Mouse (Mus musculus) kidney, embryonic 16.5 days (tissue): ENCODE measurements around the gene Nelfb. TPM values are rescaled to one million over a fixed set of nuclear protein-coding genes. Genes with fewer than 3 reads are reported as not detected.

ENCODE experiments used
- ATAC-seq: fragments of 200-750 bp; cut with Nextera tagmentation; 2 replicates; pipeline ENCODE4 v1.8.0; 2017; ENCODE audit warnings: moderate TSS enrichment; ENCODE audit not compliant: low FRiP score, low TSS enrichment
- H3K27ac ChIP-seq: fragments of 300-500 bp; sonication (generic); 2 replicates; pipeline ENCODE4 v1.5.1; 2014; ENCODE audit warnings: low read length
- H3K27me3 ChIP-seq: fragments of 300-500 bp; sonication (generic); 2 replicates; pipeline ENCODE4 v1.6.1; 2014; ENCODE audit warnings: low read length, control low read depth, mixed read lengths; ENCODE audit not compliant: insufficient read depth
- H3K36me3 ChIP-seq: fragments of 300-500 bp; sonication (generic); 2 replicates; pipeline ENCODE4 v1.6.1; 2014; ENCODE audit warnings: low read length, control low read depth, mixed read lengths; ENCODE audit not compliant: insufficient read depth
- H3K4me1 ChIP-seq: fragments of 300-500 bp; sonication (generic); 2 replicates; pipeline ENCODE4 v1.6.1; 2014; ENCODE audit warnings: low read length, control low read depth, mixed read lengths; ENCODE audit not compliant: insufficient read depth
- H3K4me2 ChIP-seq: fragments of 300-500 bp; sonication (generic); replicated peaks from 2 replicates; pipeline ENCODE4 v1.6.1; 2014; ENCODE audit warnings: low read depth, low read length
- H3K4me3 ChIP-seq: fragments of 300-500 bp; sonication (generic); 2 replicates; pipeline ENCODE4 v1.5.1; 2014; ENCODE audit warnings: mild to moderate bottlenecking, low read length
- H3K9ac ChIP-seq: fragments of 300-500 bp; sonication (generic); replicated peaks from 2 replicates; pipeline ENCODE4 v1.6.1; 2014; ENCODE audit warnings: low read length
- H3K9me3 ChIP-seq: fragments of 300-500 bp; sonication (generic); 2 replicates; pipeline ENCODE4 v1.6.1; 2016; ENCODE audit warnings: low read length, control low read depth
- WGBS: fragments of 180-500 bp; shearing (Covaris S2); extraction: QIAGEN DNeasy Blood & Tissue Kit; methylation state at CpG from one replicate; pipeline ENCODE4 v1.1.7; 2014; 5-methylcytosine and 5-hydroxymethylcytosine counted together
- polyA plus RNA-seq: library from polyadenylated mRNA; unstranded; fragments of >200 nt; fragmentation: Nextera tagmentation; extraction: Ambion mirVana; gene quantifications from 2 replicates; pipeline ENCODE4 v1.2.1, GENCODE M21; 2015

The Nelfb gene
- polyA plus RNA-seq, 1 experiment from 2014 or later: 138 TPM

DNA sequence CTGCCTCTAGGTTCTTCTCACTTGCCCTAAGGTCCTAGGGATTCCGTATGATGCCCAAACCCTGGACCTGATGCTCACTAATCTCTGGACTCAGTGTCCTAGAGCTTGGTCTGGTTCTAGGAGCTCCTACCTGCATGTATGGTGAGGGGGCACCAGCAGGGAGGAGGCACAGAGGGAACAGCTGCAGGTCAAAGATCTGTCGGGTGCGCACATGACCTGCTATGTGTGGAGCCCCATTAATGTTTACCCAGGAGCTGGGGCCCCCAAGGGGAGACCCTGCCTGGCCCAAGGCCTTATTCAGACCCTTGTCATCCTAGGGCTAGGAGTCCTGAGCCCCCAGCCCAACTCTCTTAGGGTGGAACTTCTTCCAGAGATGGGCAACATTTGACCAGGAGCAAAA, 22.8 kb upstream of the Nelfb start, which contains the start of gene Slc34a3:
Gene Slc34a3, minus strand, starts transcription at position 315 of the 400 bp plus-strand sequence.
- 74% methylated on average over 3 of the region's 3 CpGs for WGBS
- Histone ChIP-seq H3K4me2 (no peak within 1 kb of the TSS), H3K9ac (no peak within 1 kb of the TSS), H3K4me3 (no peak within 1 kb of the TSS), H3K36me3 (no peaks in the 10 kb centered on the region), H3K4me1 (0 out of 2 replicates have a peak, but pooled peaks cover under 1% of the 10 kb centered on the region), H3K9me3 (no peaks in the 10 kb centered on the region), H3K27ac (peak within 1 kb of the TSS; percentile 61; the same call in 1 of the 2 replicates), H3K27me3 (no peaks in the 10 kb centered on the region)
- no peak for ATAC-seq

- H3K4me3 ChIP-seq: no peak overlapping the region
- no peaks in the 10 kb centered on the region for H3K36me3 ChIP-seq
- no peak overlapping the region for H3K4me2 ChIP-seq
- 78% methylated on average over 4 of the region's 4 CpGs for WGBS
- no peak overlapping the region for H3K27ac ChIP-seq
- H3K27me3 ChIP-seq: no peaks in the 10 kb centered on the region
- H3K4me1 ChIP-seq: peaks cover 6% of the 10 kb centered on the region
- H3K9me3 ChIP-seq: no peaks in the 10 kb centered on the region
- ATAC-seq: no peak
- H3K9ac ChIP-seq: no peak overlapping the region
Observed at GRCm38 (mm10) chr2:25233421-25233820, 22.1 kb upstream of the Nelfb start.

DNA sequence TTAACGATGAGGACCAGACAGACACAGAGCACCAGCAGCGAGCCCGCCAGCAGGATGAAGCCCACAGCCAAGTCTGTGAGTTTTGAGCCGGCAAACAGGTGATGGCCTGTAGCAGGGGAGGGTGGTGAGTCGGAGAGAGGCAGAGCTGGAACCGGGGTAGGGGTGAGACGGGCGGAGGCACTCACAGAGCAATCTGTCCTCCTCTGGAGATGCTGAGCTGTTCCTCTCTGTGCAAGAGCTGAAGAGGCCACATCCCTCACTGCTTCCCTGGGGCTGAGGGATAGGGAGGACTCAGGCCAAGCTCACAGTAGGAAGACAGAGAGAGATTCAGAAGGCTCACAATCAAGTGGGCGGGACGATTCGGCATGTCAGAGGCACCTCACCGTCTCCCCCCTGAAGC, 19.7 kb upstream of the Nelfb start:
- Histone ChIP-seq H3K4me2 (no peak overlapping the region), H3K9me3 (no peaks in the 10 kb centered on the region), H3K9ac (no peak overlapping the region), H3K27me3 (no peaks in the 10 kb centered on the region), H3K36me3 (no peaks in the 10 kb centered on the region), H3K27ac (no peak overlapping the region), H3K4me1 (peaks cover 12% of the 10 kb centered on the region), H3K4me3 (no peak overlapping the region)
- WGBS: 61% methylated on average over 12 of the region's 12 CpGs
- no peak for ATAC-seq

- H3K9me3 ChIP-seq: no peaks in the 10 kb centered on the region
- peaks cover 16% of the 10 kb centered on the region for H3K4me1 ChIP-seq
- no peaks in the 10 kb centered on the region for H3K27me3 ChIP-seq
- no peak overlapping the region for H3K27ac ChIP-seq
- WGBS: 90% methylated on average over 7 of the region's 7 CpGs
- no peak overlapping the region for H3K4me3 ChIP-seq
- H3K9ac ChIP-seq: no peak overlapping the region
- no peaks in the 10 kb centered on the region for H3K36me3 ChIP-seq
- no peak for ATAC-seq
- no peak overlapping the region for H3K4me2 ChIP-seq
Observed at GRCm38 (mm10) chr2:25230581-25230980, 19.3 kb upstream of the Nelfb start.

- no peak overlapping the region for H3K27ac ChIP-seq
- no peaks in the 10 kb centered on the region for H3K9me3 ChIP-seq
- no peaks in the 10 kb centered on the region for H3K36me3 ChIP-seq
- H3K4me2 ChIP-seq: no peak overlapping the region
- H3K4me3 ChIP-seq: no peak overlapping the region
- H3K4me1 ChIP-seq: peaks cover 19% of the 10 kb centered on the region
- no peak for ATAC-seq
- 76% methylated on average over 5 of the region's 5 CpGs for WGBS
- no peaks in the 10 kb centered on the region for H3K27me3 ChIP-seq
- no peak overlapping the region for H3K9ac ChIP-seq
Observed at GRCm38 (mm10) chr2:25229582-25229981, 18.3 kb upstream of the Nelfb start.

- no peaks in the 10 kb centered on the region for H3K9me3 ChIP-seq
- no peak overlapping the region for H3K4me3 ChIP-seq
- peak overlapping the region; percentile 49 for H3K4me2 ChIP-seq
- no peaks in the 10 kb centered on the region for H3K27me3 ChIP-seq
- ATAC-seq: no peak
- 71% methylated on average over 6 of the region's 6 CpGs for WGBS
- H3K36me3 ChIP-seq: no peaks in the 10 kb centered on the region
- peak overlapping the region; percentile 46 for H3K9ac ChIP-seq
- peaks cover 19% of the 10 kb centered on the region for H3K4me1 ChIP-seq
- H3K27ac ChIP-seq: 0 out of 2 replicates have a peak overlapping the region, but pooled peaks have one; percentile 88
Observed at GRCm38 (mm10) chr2:25228995-25229530, 17.8 kb upstream of the Nelfb start.

- peak overlapping the region; percentile 35 for H3K4me3 ChIP-seq
- ATAC-seq: peak; percentile 24
Observed at GRCm38 (mm10) chr2:25228431-25228889, 17.2 kb upstream of the Nelfb start.

DNA sequence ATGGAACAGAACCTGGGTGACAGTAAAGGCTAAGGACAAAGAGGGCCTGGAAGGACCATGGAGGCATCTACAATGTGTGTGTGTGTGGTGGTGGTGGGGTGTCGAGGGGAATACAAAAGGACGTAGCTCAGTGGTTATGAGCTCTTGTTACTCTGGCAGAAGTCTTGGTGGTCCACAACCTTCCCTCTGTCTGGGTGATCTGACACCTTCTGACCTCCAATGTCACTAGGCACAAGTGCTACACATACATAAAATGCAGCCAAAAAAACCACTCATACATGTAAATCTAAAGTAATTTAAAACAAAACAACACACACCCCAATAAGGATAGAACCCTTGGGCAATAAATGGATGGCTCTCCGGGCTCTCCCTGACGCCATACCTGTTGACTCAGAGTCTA, 16.1 kb upstream of the Nelfb start:
- peaks cover 26% of the 10 kb centered on the region for H3K4me1 ChIP-seq
- WGBS: 94% methylated on average over 4 of the region's 4 CpGs
- H3K9me3 ChIP-seq: no peaks in the 10 kb centered on the region
- H3K36me3 ChIP-seq: 0 out of 2 replicates have a peak, but pooled peaks cover 3% of the 10 kb centered on the region
- ATAC-seq: no peak
- no peak overlapping the region for H3K27ac ChIP-seq
- no peak overlapping the region for H3K4me3 ChIP-seq
- no peak overlapping the region for H3K4me2 ChIP-seq
- H3K27me3 ChIP-seq: no peaks in the 10 kb centered on the region
- H3K9ac ChIP-seq: no peak overlapping the region

More at GRCm38 (mm10) chr2:25228431-25228889, 17.2 kb upstream of the Nelfb start:
- H3K27me3 ChIP-seq: no peaks in the 10 kb centered on the region
- H3K4me2 ChIP-seq: peak overlapping the region; percentile 49
- H3K27ac ChIP-seq: peak overlapping the region; percentile 88
- peak overlapping the region; percentile 36; the same call in 1 of the 2 replicates for H3K9ac ChIP-seq
- no peaks in the 10 kb centered on the region for H3K36me3 ChIP-seq
- peaks cover 22% of the 10 kb centered on the region for H3K4me1 ChIP-seq
- 0% methylated on average over 7 of the region's 7 CpGs for WGBS
- H3K9me3 ChIP-seq: no peaks in the 10 kb centered on the region

GRCm38 (mm10) chr2:25226864-25227263, 15.6 kb upstream of the Nelfb start:
- no peak for ATAC-seq
- no peak overlapping the region for H3K4me3 ChIP-seq
- H3K27me3 ChIP-seq: no peaks in the 10 kb centered on the region
- no peaks in the 10 kb centered on the region for H3K9me3 ChIP-seq
- H3K9ac ChIP-seq: no peak overlapping the region
- peaks cover 26% of the 10 kb centered on the region for H3K4me1 ChIP-seq
- no peak overlapping the region for H3K4me2 ChIP-seq
- peaks cover 5% of the 10 kb centered on the region for H3K36me3 ChIP-seq
- 78% methylated on average over 5 of the region's 5 CpGs for WGBS
- no peak overlapping the region for H3K27ac ChIP-seq

DNA sequence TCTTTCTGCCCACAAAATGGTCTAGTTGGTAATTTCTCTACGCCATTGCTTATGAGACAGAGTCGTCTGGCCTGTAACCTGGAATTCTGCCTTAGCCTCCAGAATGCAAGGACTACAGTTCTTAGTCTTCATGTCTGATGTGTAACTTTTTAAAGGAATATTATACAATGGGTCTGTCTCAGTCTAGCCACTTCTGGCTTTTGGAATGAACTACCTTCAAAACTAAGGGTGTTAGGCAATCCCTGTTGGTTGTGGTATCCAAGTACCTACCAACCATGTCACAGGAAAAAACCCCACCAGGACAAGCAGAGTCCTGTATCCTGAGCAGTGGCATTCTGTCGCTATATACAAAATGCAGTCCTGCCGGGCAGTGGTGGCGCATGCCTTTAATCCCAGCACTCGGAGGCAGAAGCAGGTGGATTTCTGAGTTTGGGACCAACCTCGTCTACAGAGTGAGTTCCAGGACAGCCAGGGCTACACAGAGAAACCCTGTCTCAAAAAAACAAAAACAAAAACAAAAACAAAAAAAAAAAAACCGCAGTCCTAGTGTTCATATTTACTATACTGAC, 14.6 kb upstream of the Nelfb start:
- Histone ChIP-seq H3K27ac (peak overlapping the region; percentile 99), H3K4me3 (peak overlapping the region; percentile 85), H3K36me3 (peaks cover 14% of the 10 kb centered on the region), H3K9me3 (no peaks in the 10 kb centered on the region), H3K4me1 (peaks cover 28% of the 10 kb centered on the region), H3K27me3 (no peaks in the 10 kb centered on the region), H3K4me2 (peak overlapping the region; percentile 53), H3K9ac (peak overlapping the region; percentile 79)
- ATAC-seq: no peak
- WGBS: 79% methylated on average over 8 of the region's 8 CpGs
